Mouse (Mus musculus) cerebellum, adult 9-11 months (tissue): ENCODE measurements around the gene AI837181.

Source experiments
- DNase-seq: peaks from one replicate; pipeline ENCODE4 v3.0.0; 2022

Gene AI837181

DNA sequence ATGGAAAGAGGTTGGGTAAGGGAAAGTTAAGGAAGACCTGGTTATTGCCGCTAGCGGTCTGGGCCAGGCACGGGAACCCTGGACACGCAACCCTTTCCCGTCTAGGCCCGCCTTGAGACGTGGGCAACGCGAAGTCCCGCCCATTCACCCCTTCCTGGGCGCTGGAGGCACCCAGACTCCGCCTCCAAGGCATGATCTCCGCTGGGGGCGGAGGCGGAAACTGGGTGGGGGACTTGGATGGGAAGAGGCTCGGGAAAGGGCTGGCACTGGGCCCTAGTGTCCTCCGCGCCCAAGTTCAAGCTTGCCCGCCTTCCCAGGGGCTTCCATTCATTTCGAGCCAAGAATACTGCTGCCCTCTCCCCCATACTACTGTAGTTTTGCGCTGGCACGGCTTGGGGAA, 48.8 kb downstream of the AI837181 start, which contains the start of gene Efemp2:
TSS of gene Efemp2 (plus strand) at position 235 of the 400 bp plus-strand sequence.
- DNase-seq: peak; percentile 80

- DNase-seq: peak; percentile 62
These were observed 49.5 kb downstream of the AI837181 start for GRCm38 (mm10) chr19:5474281-5475068.

DNA sequence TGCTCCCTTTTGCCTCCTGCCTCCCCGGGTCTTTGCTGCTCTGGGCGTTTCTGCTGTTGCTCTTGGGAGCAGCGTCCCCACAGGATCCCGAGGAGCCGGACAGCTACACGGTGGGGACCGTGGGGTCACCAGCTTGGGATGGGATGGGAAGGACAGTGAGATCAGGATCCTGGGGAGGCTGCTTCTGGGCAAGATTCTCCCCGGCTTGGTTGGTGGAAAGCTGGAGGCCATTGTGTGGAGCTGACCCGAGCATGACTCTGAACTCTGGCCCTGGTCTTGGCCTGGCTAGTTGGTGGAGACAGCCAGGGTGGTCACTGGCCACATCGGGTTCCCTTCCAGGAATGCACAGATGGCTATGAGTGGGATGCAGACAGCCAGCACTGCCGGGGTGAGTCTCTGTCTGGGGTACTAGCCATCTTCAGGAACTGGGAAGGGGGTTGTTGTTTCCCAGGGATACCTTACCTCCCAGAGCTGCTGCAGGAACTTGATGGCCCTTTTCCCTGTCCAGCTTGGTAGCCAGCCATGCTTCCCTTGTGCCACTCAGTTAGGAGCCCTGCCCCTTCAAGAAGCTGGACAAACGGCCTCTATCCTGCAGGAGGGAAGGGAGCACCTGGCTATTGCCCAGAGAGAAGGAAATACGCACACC, 50.2 kb downstream of the AI837181 start:
- peak; percentile 72 for DNase-seq
